Mouse (Mus musculus) thymus, postnatal 14 days (tissue): ENCODE measurements at regions not wholly inside any gene's neighbourhood (a gene's known extent, or its start where the extent isn't known, plus 50 kb on each side); places are given as distances from the start of the nearest gene placed in this dataset.

ENCODE experiments used
- DNase-seq: peaks from one replicate; pipeline ENCODE4 v3.0.0; 2021

GRCm38 (mm10) chr13:16316581-16316980, 304.9 kb downstream of the Inhba start:
- DNase-seq = no peak

DNA sequence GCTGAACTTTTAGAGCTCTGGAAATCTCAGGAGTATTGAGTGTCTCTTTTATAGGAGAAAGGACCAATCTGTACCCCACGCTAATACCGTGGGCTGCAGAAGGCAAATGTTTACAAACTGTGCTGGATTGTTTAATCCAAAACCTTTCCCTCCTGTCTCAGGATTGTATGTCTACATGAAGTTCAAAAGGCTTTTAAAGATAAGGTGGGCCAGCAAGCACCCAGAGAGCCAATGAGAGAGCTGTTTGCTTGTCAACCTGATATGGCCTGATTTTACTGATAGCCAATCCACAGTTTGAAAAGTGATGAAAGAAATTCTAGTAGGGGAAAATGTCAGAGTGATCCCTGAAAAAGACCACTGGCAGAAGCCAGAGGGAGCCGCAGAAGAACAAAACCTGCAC, 305.8 kb downstream of the Inhba start:
- no peak for DNase-seq

- no peak for DNase-seq
These were observed 308.7 kb downstream of the Inhba start for GRCm38 (mm10) chr13:16320392-16320791.

DNA sequence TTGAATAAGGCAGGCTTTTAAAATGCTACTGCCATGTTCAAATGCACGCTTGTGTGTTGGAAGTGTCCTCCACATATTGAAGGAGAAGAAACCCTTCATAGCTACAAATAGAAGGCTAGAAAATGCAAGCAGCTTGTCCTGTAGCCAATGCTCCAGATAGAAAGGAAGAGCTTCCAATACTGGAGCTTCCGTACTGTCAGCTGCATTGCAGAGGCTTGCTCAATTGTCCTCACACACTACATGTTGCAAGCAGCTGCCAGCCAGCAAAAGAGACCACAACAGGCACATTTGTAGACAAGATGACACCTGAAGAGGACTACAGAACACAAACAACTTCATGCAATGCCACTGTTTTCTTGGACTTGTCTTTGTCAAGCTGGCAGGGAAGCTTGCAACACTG, 314.0 kb downstream of the Inhba start:
- no peak for DNase-seq

GRCm38 (mm10) chr13:16341727-16342126, 330.1 kb downstream of the Inhba start:
- no peak for DNase-seq

GRCm38 (mm10) chr13:16342171-16342570, 330.5 kb downstream of the Inhba start:
- no peak for DNase-seq

DNA sequence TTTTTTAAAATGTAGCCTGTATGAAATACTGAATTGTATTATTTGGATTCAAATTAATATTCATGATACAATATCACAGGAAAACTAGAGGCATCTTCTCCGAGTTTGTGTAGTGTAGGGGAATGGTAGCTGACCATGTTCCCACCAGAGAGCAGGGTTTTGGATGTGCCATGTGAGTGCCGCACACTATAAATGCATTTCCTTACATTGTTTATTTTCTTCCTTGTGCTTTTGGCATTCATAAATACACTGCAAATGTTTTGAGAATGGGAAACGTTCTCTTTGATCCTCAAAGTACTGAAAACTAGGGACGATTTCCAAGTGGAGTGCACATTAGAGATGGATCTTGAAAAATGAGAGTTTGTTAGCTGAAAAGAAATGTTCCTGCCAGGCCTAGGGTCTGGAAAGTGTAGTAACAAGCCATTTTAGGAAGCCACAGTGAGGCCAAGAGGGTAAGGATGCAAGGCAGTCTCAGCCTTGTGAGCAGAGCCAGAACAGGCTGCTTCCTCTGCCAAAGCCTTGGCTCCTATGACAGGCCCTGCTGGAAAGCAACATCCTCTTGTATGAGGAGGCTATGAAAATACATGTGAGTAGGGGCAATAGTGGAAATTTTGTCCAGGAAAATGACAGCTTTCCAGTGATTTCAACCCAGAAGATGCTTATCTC, 331.8 kb downstream of the Inhba start:
- DNase-seq = no peak

DNA sequence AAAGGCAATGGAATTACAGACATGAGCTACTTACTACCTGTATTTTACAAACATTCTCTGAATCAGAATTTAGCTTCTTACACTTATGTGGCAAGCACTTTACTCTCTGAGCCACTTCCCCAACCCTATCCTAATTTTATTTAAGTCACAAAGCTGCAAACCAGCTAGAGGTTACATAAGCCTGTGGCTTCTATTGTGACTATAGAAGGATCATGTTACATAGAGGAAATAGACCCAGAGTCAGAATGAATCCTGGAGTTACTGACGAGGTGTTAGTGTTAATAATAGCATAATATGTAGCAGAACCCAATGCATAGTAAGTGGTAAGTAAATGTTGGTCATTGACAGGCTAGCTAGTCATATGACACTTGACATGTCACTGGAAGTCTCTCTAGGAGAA, 337.7 kb downstream of the Inhba start:
- DNase-seq = no peak

- DNase-seq = no peak
These were observed 338.4 kb downstream of the Inhba start for GRCm38 (mm10) chr13:16350061-16350460.

GRCm38 (mm10) chr13:16355316-16355715, 343.7 kb downstream of the Inhba start:
- DNase-seq = no peak

GRCm38 (mm10) chr13:16379492-16379891, 367.8 kb downstream of the Inhba start:
- no peak for DNase-seq

- no peak for DNase-seq
These were observed 368.3 kb downstream of the Inhba start for GRCm38 (mm10) chr13:16379949-16380348.

GRCm38 (mm10) chr13:16382936-16383511, 371.4 kb downstream of the Inhba start:
- no peak for DNase-seq

GRCm38 (mm10) chr13:16416356-16417019, 404.8 kb downstream of the Inhba start:
- no peak for DNase-seq

GRCm38 (mm10) chr13:16424147-16424546, 412.5 kb downstream of the Inhba start:
- DNase-seq = no peak

GRCm38 (mm10) chr13:16435436-16435835, 423.8 kb downstream of the Inhba start:
- no peak for DNase-seq

DNA sequence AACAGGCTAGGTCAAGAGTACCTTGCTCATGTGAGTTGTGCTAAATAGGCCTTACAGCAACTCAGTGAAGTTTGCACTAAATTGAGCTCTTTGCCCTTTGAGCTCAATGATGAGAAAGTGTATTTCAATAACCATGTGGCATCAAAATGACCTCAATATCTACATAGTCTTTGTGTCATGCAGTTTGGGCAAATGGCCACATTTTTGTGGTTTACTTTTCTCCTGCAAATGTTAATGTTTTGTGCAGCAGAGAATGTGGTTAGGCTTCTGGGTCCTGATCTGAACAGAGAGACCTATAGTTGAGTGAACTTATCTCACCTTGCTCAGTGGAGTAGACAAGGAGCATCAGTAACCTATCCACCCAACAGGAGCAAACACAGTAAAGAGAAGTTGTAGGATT, 441.6 kb downstream of the Inhba start:
- no peak for DNase-seq

- no peak for DNase-seq
These were observed 448.1 kb downstream of the Inhba start for GRCm38 (mm10) chr13:16459743-16460142.

GRCm38 (mm10) chr13:16461681-16462080, 450.0 kb downstream of the Inhba start:
- no peak for DNase-seq

- DNase-seq = no peak
These were observed 453.2 kb downstream of the Inhba start for GRCm38 (mm10) chr13:16464823-16465222.

DNA sequence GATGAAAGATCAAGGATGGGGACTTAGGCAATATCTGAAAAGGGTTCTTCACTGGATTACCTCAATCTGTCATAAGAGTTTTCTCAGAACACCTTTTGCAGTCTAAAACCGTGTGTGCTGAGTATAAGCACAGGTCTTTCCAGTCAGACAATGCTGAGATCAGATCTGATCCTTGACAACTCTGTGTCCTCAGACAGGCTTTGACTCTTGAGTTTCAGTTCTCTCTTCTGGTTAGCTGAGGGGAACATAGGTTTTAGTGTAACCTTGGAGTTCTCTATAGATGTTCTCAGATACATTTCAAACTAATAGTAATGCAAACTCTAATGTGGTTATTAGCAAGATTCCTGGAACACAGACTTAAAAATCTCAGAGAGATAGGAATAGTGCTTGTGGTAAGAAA, 453.7 kb downstream of the Inhba start:
- DNase-seq = no peak

- no peak for DNase-seq
These were observed 454.2 kb downstream of the Inhba start for GRCm38 (mm10) chr13:16465812-16466211.

GRCm38 (mm10) chr13:16476515-16476914, 464.9 kb downstream of the Inhba start:
- DNase-seq = no peak

DNA sequence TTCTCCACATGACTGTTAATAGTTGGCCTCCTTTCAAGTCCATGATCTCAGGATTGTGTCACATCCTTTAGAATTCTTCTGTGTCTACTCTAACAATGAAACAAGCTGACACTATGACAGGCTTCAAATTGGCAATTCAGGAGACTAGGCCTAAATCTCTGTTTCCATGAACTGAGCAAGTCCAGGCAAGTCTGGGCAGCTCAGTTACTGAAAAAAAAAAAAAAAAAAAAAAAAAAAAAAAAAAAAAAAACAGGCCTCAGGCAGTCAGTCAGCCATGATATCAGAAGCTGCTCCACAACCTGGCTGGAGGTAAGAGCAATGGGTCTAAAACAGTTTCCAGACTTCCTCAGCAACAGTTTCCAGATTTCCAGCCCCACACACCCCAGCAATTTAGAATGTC, 475.6 kb downstream of the Inhba start:
- no peak for DNase-seq
